Mouse (Mus musculus): Measurements from ENCODE around the gene Mfsd4a.

Gene Mfsd4a

DNA sequence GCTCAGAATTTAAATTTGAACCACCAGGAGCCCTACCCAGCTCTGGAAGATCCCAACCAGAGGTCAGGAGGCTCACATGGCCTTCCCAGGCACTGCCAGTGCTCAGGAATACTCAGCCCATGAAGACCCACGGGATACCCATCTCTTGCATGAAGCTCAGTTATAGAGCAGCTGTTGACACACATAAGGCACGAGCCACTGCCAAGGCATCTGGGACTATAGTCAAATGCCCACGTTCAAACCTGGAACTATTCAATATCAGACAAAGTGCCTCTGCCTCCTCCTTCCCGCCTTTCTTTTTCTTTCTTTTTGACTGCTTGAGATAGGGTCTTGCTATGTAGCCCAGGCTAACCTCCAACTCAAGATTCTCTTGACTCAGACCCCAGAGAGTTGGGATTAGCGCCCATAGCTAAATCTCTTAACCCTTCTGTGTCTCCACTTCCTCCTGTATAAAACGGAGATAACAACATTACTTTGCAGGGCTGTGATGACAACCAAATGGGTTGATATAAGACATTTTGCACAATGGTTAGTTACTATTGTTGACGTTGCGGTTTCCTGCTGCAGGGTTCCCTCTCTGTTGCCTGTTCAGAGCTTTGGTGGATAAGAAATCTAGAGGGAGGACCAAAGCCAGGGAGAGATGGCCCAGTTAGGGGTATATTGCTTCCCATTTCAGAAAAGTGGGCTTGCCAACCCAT lies 2.2 kb downstream of the Mfsd4a start:
- no peak for DNase-seq (ENCODE audit: low spot score)

GRCm38 (mm10) chr1:132065001-132065400 lies 2.9 kb downstream of the Mfsd4a start:
- no peak for DNase-seq (ENCODE audit: low spot score)

DNA sequence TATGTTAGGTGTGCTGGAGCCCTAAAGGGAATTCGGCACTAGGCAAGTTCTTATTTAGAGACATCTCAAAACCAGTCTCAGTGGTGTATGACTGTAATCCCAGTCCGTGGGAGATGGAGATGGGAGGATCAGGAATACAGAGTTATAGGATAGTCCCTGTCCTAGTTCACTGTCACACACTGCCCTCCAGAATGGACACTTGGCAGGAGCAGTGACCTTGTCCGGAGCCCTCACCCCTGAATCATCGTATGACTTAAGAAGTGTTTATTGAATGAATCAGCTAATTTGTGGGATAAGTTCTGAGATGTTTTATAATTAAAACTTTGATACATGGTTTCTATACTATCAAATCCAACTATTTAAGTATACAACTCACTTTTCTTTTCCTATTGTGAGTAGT lies 4.8 kb downstream of the Mfsd4a start:
- DNase-seq (ENCODE audit: low spot score): no peak

- DNase-seq (ENCODE audit: low spot score): no peak
Measured at GRCm38 (mm10) chr1:132061750-132062541, 5.9 kb downstream of the Mfsd4a start.

GRCm38 (mm10) chr1:132060036-132060769 lies 7.7 kb downstream of the Mfsd4a start:
- DNase-seq (ENCODE audit: low spot score): no peak

GRCm38 (mm10) chr1:132058558-132058957 lies 9.3 kb downstream of the Mfsd4a start:
- no peak for DNase-seq (ENCODE audit: low spot score)

- DNase-seq (ENCODE audit: low spot score): no peak
Measured at GRCm38 (mm10) chr1:132055054-132055664, 12.7 kb downstream of the Mfsd4a start.

- DNase-seq (ENCODE audit: low spot score): no peak
Measured at GRCm38 (mm10) chr1:132054387-132054786, 13.5 kb downstream of the Mfsd4a start.

GRCm38 (mm10) chr1:132051746-132052145 lies 16.1 kb downstream of the Mfsd4a start:
- no peak for DNase-seq (ENCODE audit: low spot score)

GRCm38 (mm10) chr1:132046143-132046735 lies 21.6 kb downstream of the Mfsd4a start:
- peak; percentile 63 for DNase-seq (ENCODE audit: low spot score)

DNA sequence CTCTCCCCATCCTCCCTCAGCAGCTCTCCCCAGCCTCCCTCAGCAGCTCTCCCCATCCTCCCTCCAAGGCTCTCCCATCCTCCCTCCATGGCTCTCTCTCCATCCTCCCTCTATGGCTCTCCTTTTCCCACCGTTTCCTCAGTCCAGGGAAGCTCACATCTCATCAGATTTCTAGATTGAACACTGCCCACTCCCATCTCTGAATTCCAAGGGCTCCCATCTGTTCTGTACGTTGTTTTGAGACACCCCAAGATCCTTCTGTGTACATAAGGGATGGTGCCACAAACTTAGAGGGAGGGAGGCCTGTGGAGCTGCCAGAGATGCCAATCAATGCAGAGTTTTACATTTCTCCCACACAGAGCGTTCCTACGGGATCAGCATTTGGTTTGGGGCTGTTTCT lies 24.1 kb downstream of the Mfsd4a start:
- DNase-seq (ENCODE audit: low spot score): no peak

DNA sequence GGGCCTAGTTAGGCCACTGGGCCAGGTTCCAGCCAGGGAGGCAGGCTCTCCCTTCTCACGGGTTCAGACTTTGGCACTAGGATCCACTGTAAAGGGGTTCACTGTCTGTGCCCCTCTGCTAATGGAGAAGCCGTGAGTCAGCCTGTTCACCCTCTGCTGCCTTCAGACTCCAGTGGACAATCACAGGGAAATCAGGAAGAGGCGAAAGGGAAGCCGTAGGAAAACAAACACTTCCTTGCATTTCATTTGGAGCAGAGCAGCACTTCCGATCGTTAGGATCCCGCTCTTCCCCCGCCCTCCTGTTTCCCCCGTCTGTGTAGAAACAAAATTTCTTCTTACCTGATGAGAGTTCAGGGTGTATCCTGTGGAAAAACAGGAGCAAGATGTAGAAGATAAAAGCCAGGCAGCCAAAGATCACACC lies 27.7 kb downstream of the Mfsd4a start:
- no peak for DNase-seq (ENCODE audit: low spot score)

DNA sequence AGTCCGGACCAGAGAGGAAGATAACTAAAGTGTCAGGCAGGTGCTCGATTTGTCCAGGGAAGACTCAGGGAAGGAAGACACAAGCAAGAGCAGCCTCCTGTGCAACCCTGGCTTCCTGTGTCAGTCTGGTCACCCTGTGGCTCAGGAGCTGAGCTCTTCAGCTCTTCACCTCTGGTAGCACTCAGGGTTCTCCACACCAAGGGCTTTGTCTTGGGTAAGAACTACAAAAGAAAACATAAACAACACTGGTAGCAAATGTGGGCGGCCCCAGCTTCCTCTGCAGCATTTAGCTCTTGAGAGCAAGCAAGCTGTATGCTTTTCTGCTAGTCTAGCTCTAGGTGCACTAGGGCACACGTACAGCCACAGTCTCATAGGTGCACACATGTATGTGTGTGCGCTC lies 29.1 kb downstream of the Mfsd4a start:
- DNase-seq (ENCODE audit: low spot score): peak; percentile 42

- DNase-seq (ENCODE audit: low spot score): no peak
Measured at GRCm38 (mm10) chr1:132037746-132038145, 30.1 kb downstream of the Mfsd4a start.

GRCm38 (mm10) chr1:132032172-132032571 lies 35.7 kb downstream of the Mfsd4a start:
- no peak for DNase-seq (ENCODE audit: low spot score)

- peak; percentile 37 for DNase-seq (ENCODE audit: low spot score)
Measured at GRCm38 (mm10) chr1:132030574-132030973, 37.3 kb downstream of the Mfsd4a start.

DNA sequence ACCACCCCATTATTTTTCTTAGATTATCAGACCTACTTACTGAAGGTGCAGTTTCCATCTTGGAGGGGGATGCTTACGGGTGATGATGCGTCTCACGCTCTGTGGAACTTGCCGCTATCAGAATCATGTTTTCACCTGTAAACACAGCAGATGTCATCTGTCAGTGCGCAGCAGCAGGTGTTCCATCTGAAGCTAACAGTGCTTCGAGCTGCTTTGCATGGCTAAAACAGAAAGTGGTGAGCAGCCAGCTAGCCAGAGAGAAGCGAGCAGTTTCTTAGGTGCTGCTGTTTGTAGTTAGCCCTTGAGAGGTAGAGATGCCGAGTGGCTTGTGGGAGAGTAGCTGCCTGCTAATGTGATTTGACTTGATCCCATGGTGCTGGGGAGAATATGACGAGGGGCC lies 39.4 kb downstream of the Mfsd4a start:
- no peak for DNase-seq (ENCODE audit: low spot score)

- DNase-seq (ENCODE audit: low spot score): no peak
Measured at GRCm38 (mm10) chr1:132027978-132028377, 39.9 kb downstream of the Mfsd4a start.

DNA sequence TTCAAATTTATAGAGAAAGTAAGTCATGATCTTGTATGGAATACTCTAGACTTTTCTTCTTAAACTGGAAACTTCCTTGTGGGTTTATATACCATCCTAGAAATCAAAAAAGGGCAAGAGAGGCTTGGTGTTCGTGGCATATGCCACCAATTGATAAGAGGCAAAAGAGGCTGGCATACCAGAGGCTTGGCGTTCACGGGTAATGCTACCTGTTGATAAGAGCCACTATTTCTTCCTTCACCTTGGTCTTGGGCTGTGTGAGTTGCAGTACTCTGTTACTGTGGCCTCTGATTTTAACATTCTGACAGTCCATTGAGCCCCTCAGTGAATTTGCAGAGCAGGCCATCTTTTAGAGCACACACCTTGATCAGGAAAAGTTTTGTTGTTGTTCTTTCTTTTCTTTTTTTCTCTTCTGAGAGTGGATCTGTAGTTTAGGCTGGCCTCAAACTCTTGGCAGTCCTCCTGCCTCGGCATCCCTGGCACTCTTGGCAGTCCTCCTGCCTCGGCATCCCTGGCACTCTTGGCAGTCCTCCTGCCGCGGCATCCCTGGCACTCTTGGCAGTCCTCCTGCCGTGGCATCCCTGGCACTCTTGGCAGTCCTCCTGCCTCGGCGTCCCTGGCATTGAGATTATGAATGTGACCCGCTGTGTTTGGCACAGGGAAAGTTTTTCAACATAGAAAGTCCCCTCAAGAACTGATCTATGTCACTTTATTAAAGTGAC lies 40.8 kb downstream of the Mfsd4a start:
- DNase-seq (ENCODE audit: low spot score): no peak

GRCm38 (mm10) chr1:132022107-132022506 lies 45.8 kb downstream of the Mfsd4a start:
- no peak for DNase-seq (ENCODE audit: low spot score)

- DNase-seq (ENCODE audit: low spot score): no peak
Measured at GRCm38 (mm10) chr1:132019876-132020275, 48.0 kb downstream of the Mfsd4a start.
